Mouse (Mus musculus) CH12.LX (cell line): ENCODE results near the gene Ankrd11. TPM values are rescaled to one million over a fixed set of nuclear protein-coding genes. Genes with fewer than 3 reads are reported as not detected.

Source experiments
- DNase-seq: peaks from one replicate; pipeline ENCODE4 v3.0.0-alpha.2; 2013; ENCODE audit errors: extremely low read depth
- H3K27ac ChIP-seq: 2 replicates; pipeline ENCODE4 v1.5.1; 2012; ENCODE audit warnings: low read depth, mild to moderate bottlenecking, control low read depth, moderate library complexity; ENCODE audit not compliant: insufficient read depth
- H3K27me3 ChIP-seq: replicated peaks from 2 replicates; pipeline ENCODE3; 2012; ENCODE audit warnings: inconsistent platforms
- H3K36me3 ChIP-seq, 2 experiments: replicated peaks in 1 of 2; 2 replicates each; pipeline versions ENCODE3 to v1.6.1; 2012; ENCODE audit warnings: inconsistent platforms in 1 of 2, low read length in 1 of 2, mild to moderate bottlenecking in 1 of 2, mixed read lengths in 1 of 2, moderate library complexity in 1 of 2; ENCODE audit not compliant: control insufficient read depth in 1 of 2, insufficient read depth in 1 of 2
- H3K4me1 ChIP-seq, 2 experiments: 2 replicates each; pipeline ENCODE4 v1.6.1; 2012; ENCODE audit warnings: inconsistent platforms in 1 of 2, moderate library complexity in 1 of 2; ENCODE audit not compliant: insufficient read depth in 2 of 2, control insufficient read depth in 1 of 2
- H3K4me2 ChIP-seq: 2 replicates; pipeline ENCODE4 v1.6.1; 2012; ENCODE audit warnings: low read depth, mild to moderate bottlenecking, control low read depth; ENCODE audit not compliant: poor library complexity, insufficient read depth, severe bottlenecking
- H3K4me3 ChIP-seq, 3 experiments: fragments of 150-350 bp in 1 of 3; sonication (generic) in 1 of 3; replicated peaks in 1 of 3; 2 replicates each; pipeline versions ENCODE3 to v1.5.1; 2011 to 2012; ENCODE audit warnings: low read depth in 2 of 3, low read length in 2 of 3, mild to moderate bottlenecking in 2 of 3, moderate library complexity in 2 of 3, control low read depth in 1 of 3, improper control_type of control experiment in 1 of 3, inconsistent platforms in 1 of 3, mixed read lengths in 1 of 3; ENCODE audit not compliant: poor library complexity in 1 of 3
- H3K79me2 ChIP-seq: replicated peaks from 2 replicates; pipeline ENCODE4 v1.6.1; 2012; ENCODE audit warnings: mild to moderate bottlenecking, moderate library complexity; ENCODE audit not compliant: control insufficient read depth, poor library complexity, insufficient read depth, severe bottlenecking; ENCODE audit errors: extremely low read depth
- H3K9ac ChIP-seq: 2 replicates; pipeline ENCODE4 v1.6.1; 2012; ENCODE audit warnings: low read depth, mild to moderate bottlenecking, control low read depth, moderate library complexity; ENCODE audit not compliant: insufficient read depth
- H3K9me3 ChIP-seq: replicated peaks from 2 replicates; pipeline ENCODE3; 2012; ENCODE audit warnings: low read length, inconsistent platforms, mixed read lengths
- CHD1 ChIP-seq: IDR thresholded peaks from 2 replicates; pipeline ENCODE4 v1.6.1; 2012; ENCODE audit warnings: low read depth, low read length, improper control_type of control experiment, inconsistent platforms
- CHD2 ChIP-seq: IDR thresholded peaks from 2 replicates; pipeline ENCODE4 v1.6.1; 2011; ENCODE audit warnings: low read length, improper control_type of control experiment
- CTCF ChIP-seq, 2 experiments: IDR thresholded peaks in 1 of 2; conservative IDR thresholded peaks in 1 of 2; 2 replicates each; pipeline ENCODE4 v1.5.1; 2011 to 2012; ENCODE audit warnings: low read depth in 2 of 2, low read length in 2 of 2, improper control_type of control experiment in 1 of 2, inconsistent platforms in 1 of 2, mild to moderate bottlenecking in 1 of 2, moderate library complexity in 1 of 2
- EP300 ChIP-seq: IDR thresholded peaks from 2 replicates; pipeline ENCODE4 v1.6.1; 2011; ENCODE audit warnings: low read length, improper control_type of control experiment
- GABPA ChIP-seq: IDR thresholded peaks from 2 replicates; pipeline ENCODE4 v1.6.1; 2012; ENCODE audit warnings: low read depth, low read length, improper control_type of control experiment, inconsistent platforms; ENCODE audit not compliant: insufficient replicate concordance
- HCFC1 ChIP-seq: IDR thresholded peaks from 2 replicates; pipeline ENCODE4 v1.6.1; 2012; ENCODE audit warnings: low read depth, mild to moderate bottlenecking, inconsistent platforms, low read length, improper control_type of control experiment
- IRF4 ChIP-seq: IDR thresholded peaks from 2 replicates; pipeline ENCODE4 v1.6.1; 2014; ENCODE audit warnings: low read depth, mild to moderate bottlenecking, inconsistent platforms, low read length, improper control_type of control experiment
- JUN ChIP-seq: IDR thresholded peaks from 2 replicates; pipeline ENCODE4 v1.6.1; 2011; ENCODE audit warnings: low read depth, mild to moderate bottlenecking, low read length, improper control_type of control experiment, moderate library complexity; ENCODE audit not compliant: insufficient read depth
- KAT2A ChIP-seq: IDR thresholded peaks from 2 replicates; pipeline ENCODE4 v1.6.1; 2012; ENCODE audit warnings: low read length, improper control_type of control experiment, inconsistent platforms; ENCODE audit not compliant: insufficient replicate concordance
- MAFK ChIP-seq: IDR thresholded peaks from 2 replicates; pipeline ENCODE4 v1.6.1; 2011; ENCODE audit warnings: low read length, improper control_type of control experiment; ENCODE audit not compliant: insufficient replicate concordance
- MAX ChIP-seq: IDR thresholded peaks from 2 replicates; pipeline ENCODE4 v1.6.1; 2011; ENCODE audit warnings: low read length, improper control_type of control experiment
- MAZ ChIP-seq: IDR thresholded peaks from 2 replicates; pipeline ENCODE4 v1.6.1; 2012; ENCODE audit warnings: low read depth, mild to moderate bottlenecking, inconsistent platforms, low read length, improper control_type of control experiment, moderate library complexity
- MEF2A ChIP-seq: IDR thresholded peaks from 2 replicates; pipeline ENCODE4 v1.6.1; 2014; ENCODE audit warnings: low read depth, mild to moderate bottlenecking, inconsistent platforms, low read length, improper control_type of control experiment, borderline replicate concordance
- MYC ChIP-seq: IDR thresholded peaks from 2 replicates; pipeline ENCODE4 v1.6.1; 2011; ENCODE audit warnings: low read depth, mild to moderate bottlenecking, improper control_type of control experiment, low read length
- NELFE ChIP-seq: IDR thresholded peaks from 2 replicates; pipeline ENCODE4 v1.6.1; 2011; ENCODE audit warnings: low read depth, low read length, improper control_type of control experiment
- NRF1 ChIP-seq: IDR thresholded peaks from 2 replicates; pipeline ENCODE4 v1.6.1; 2014; ENCODE audit warnings: low read depth, mild to moderate bottlenecking, inconsistent platforms, low read length, improper control_type of control experiment, moderate library complexity
- PAX5 ChIP-seq: IDR thresholded peaks from 2 replicates; pipeline ENCODE4 v1.6.1; 2012; ENCODE audit warnings: low read length, inconsistent platforms, mixed read lengths
- POLR2A ChIP-seq: IDR thresholded peaks from 2 replicates; pipeline ENCODE4 v1.6.1; 2011; ENCODE audit warnings: low read depth, mild to moderate bottlenecking, improper control_type of control experiment, low read length
- RAD21 ChIP-seq: IDR thresholded peaks from 2 replicates; pipeline ENCODE4 v1.6.1; 2011; ENCODE audit warnings: low read depth, mild to moderate bottlenecking, low read length, improper control_type of control experiment, moderate library complexity
- RCOR1 ChIP-seq: conservative IDR thresholded peaks from 2 replicates; pipeline ENCODE4 v1.6.1; 2012; ENCODE audit warnings: low read depth, mild to moderate bottlenecking, inconsistent platforms, low read length, improper control_type of control experiment
- TCF12 ChIP-seq: IDR thresholded peaks from 2 replicates; pipeline ENCODE4 v1.6.1; 2014; ENCODE audit warnings: low read depth, mild to moderate bottlenecking, inconsistent platforms, low read length, improper control_type of control experiment
- UBTF ChIP-seq: IDR thresholded peaks from 2 replicates; pipeline ENCODE4 v1.6.1; 2012; ENCODE audit warnings: low read depth, mild to moderate bottlenecking, inconsistent platforms, low read length, improper control_type of control experiment, moderate library complexity
- USF2 ChIP-seq: conservative IDR thresholded peaks from 2 replicates; pipeline ENCODE4 v1.6.1; 2011; ENCODE audit warnings: low read depth, low read length, improper control_type of control experiment
- ZKSCAN1 ChIP-seq: IDR thresholded peaks from 2 replicates; pipeline ENCODE4 v1.6.1; 2012; ENCODE audit warnings: low read depth, inconsistent platforms, low read length, improper control_type of control experiment, borderline replicate concordance
- ZMIZ1 ChIP-seq: IDR thresholded peaks from 2 replicates; pipeline ENCODE4 v1.6.1; 2012; ENCODE audit warnings: low read depth, mild to moderate bottlenecking, inconsistent platforms, low read length, improper control_type of control experiment
- dilution Hi-C: fragments of 300-500 bp; cut with MboI; formaldehyde crosslinking; loops from 2 replicates; pipeline ENCODE4 v1.14.3; 2020; ENCODE audit warnings: low sequenced_read_pairs; ENCODE audit not compliant: extremely low pct_unique_long_range_greater_than_20kb, extremely low pct_ligation_motif_present
- in situ Hi-C: fragments of 300-500 bp; cut with MboI; formaldehyde crosslinking; loops from 3 replicates; pipeline ENCODE4 v1.14.3; 2019; ENCODE audit warnings: low sequenced_read_pairs, low pct_ligation_motif_present, low pct_unique_long_range_greater_than_20kb, mixed read lengths
- polyA plus RNA-seq: library from polyadenylated mRNA; unstranded; fragments of >175 nt; gene quantifications from 2 replicates; pipeline ENCODE4 v1.2.1, GENCODE M21; 2012; ENCODE audit warnings: low read depth; ENCODE audit not compliant: insufficient read length
- total RNA-seq, 2 experiments: library from RNA; depleted of rRNA; stranded (reverse); fragments of 300-350 nt in 1 of 2; fragments of >200 nt in 1 of 2; gene quantifications; 2 replicates each; pipeline ENCODE4 v1.2.3; 2012 to 2014

Ankrd11 gene
- total and polyA plus RNA-seq, 3 experiments: 37.4 to 74.9 (median 60.7) TPM

GRCm38 (mm10) chr8:123082993-123083392 is 40.9 kb upstream of the Ankrd11 start:
- H3K9me3 ChIP-seq: no peaks in the 10 kb centered on the region
- H3K4me1 ChIP-seq: peaks cover 5 to 10% of the 10 kb centered on the region in 2 experiments
- H3K27ac ChIP-seq: no peak overlapping the region
- no peak overlapping the region for H3K4me3 ChIP-seq
- no peaks in the 10 kb centered on the region for H3K27me3 ChIP-seq
- peaks cover 50 to 89% of the 10 kb centered on the region in 2 experiments for H3K36me3 ChIP-seq
- H3K4me2 ChIP-seq: no peak overlapping the region
- in situ Hi-C loops (no loop called here), dilution Hi-C loops (no loop called here)
- peak; percentile 25 for DNase-seq
- no peaks in the 10 kb centered on the region for H3K79me2 ChIP-seq
- no peak for TF ChIP-seq UBTF
- TF ChIP-seq HCFC1: no peak
- no peak for TF ChIP-seq MAX
- TF ChIP-seq KAT2A: no peak
- no peak for TF ChIP-seq RCOR1
- no peak overlapping the region for H3K9ac ChIP-seq

- dilution Hi-C loops: no loop called here
- Histone ChIP-seq H3K36me3 (peaks cover 58 to 93% of the 10 kb centered on the region in 2 experiments), H3K27ac (no peak overlapping the region)
Measured at GRCm38 (mm10) chr8:123077213-123077612, 35.1 kb upstream of the Ankrd11 start.

GRCm38 (mm10) chr8:123071176-123071575 is 29.1 kb upstream of the Ankrd11 start:
- Histone ChIP-seq H3K4me1 (peaks cover 5 to 16% of the 10 kb centered on the region in 2 experiments), H3K4me3 (no peak overlapping the region), H3K4me2 (no peak overlapping the region), H3K9me3 (no peaks in the 10 kb centered on the region), H3K9ac (no peak overlapping the region), H3K27me3 (no peaks in the 10 kb centered on the region), H3K27ac (no peak overlapping the region), H3K79me2 (peaks cover 7% of the 10 kb centered on the region), H3K36me3 (peaks cover 28 to 77% of the 10 kb centered on the region in 2 experiments)
- dilution Hi-C loops (no loop called here), in situ Hi-C loops (no loop called here)
- TF ChIP-seq MAFK (no peak), ZMIZ1 (no peak), NRF1 (no peak), POLR2A (no peak), MAX (no peak), MAZ (no peak), IRF4 (no peak), ZKSCAN1 (no peak), TCF12 (no peak), PAX5 (no peak)
- no peak for DNase-seq

More at GRCm38 (mm10) chr8:123077213-123077612, 35.1 kb upstream of the Ankrd11 start:
- Histone ChIP-seq H3K27me3 (no peaks in the 10 kb centered on the region), H3K9me3 (no peaks in the 10 kb centered on the region), H3K4me1 (no peaks in the 10 kb centered on the region)
- TF ChIP-seq RAD21 (no peak), ZKSCAN1 (no peak), CHD1 (no peak), MEF2A (no peak), MYC (no peak), GABPA (no peak), POLR2A (no peak), USF2 (no peak), HCFC1 (no peak), MAX (no peak), IRF4 (no peak), EP300 (no peak), JUN (no peak), CTCF (conservative IDR thresholded peaks at IDR 0.05 in 1 of 2, IDR thresholded peaks at IDR 0.05 in 1 of 2; ENCODE audit: low read depth in 2 of 2, low read length in 2 of 2) (no peak), NELFE (no peak), CHD2 (no peak), MAZ (no peak)
- TF ChIP-seq, all 38 proteins: peak for 0
- H3K9ac ChIP-seq: no peak overlapping the region
- DNase-seq: no peak
- in situ Hi-C loops: no loop called here
- H3K79me2 ChIP-seq: no peaks in the 10 kb centered on the region
- no peak overlapping the region for H3K4me2 ChIP-seq
- H3K4me3 ChIP-seq: no peak overlapping the region
